Mouse (Mus musculus): Measurements from ENCODE around the gene Sema4d.

Gene Sema4d

DNA sequence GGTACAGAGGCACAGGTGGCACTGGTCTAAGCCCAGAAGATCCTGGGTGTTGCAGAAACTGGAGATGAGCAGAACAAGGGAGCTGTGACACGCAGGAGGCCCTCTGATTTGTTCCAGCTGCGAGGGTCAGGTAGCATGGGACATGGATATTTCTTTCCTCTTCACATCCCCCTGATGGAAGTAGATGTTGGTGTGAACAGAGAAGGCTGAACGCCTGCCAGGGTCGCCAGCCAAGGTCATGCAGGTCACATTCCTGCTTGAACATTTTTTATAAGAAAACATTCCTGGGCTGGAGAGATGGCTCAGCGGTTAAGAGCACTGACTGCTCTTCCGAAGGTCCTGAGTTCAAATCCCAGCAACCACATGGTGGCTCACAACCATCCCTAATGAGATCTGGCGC lies 66.2 kb downstream of the Sema4d start:
- 89% methylated on average over 6 of the region's 7 CpGs for WGBS

DNA sequence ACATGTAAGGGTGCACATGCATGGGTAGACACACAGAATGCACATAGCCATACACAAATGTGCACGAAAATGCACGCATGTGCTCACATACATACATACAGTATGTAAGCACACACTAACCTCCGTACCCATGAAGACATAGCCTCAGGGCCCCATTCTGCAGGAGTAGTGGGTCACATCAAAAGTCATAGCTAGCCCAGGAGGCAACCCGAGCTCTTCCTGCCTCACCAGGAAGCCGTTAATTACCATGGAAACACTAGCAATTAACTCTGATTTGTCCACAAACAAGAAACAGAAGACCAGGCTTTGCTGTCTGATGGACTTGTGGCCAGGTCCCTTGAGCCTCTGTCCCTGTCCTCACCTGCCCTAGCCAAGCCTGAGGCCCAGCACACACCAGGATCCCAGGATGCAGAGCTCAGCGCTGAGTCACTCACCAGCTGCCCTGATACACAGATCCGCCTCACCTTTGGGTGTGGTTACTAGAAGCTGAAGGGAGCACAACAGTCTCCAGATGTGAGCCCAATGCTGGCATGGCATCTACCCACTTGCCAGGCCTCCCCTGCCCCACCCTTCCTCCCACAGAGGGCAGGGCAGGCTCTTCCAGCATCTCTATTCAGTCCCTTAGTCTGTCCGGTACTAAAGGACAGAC lies 67.5 kb downstream of the Sema4d start:
- 73% methylated on average over 8 of the region's 8 CpGs for WGBS

DNA sequence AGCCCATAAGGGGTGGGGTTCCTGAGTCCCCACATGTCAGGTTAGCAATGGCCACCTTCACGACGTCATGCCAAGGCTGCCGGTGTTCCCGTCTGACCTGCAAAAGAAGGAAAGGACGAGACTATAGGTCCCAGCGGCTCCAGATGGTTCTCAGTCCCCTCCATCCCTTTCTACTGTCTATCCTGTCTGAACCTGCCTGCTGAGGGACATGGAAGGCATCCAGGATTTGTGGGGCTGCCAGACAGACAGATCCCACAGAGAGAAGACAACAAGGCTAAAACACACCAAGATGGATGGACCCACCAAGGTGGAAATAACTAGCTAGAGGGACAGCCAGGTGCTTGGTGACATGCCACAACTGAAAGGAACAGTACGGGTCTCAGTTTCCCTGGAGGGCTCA lies 68.1 kb downstream of the Sema4d start:
- 90% methylated on average over 7 of the region's 7 CpGs for WGBS

DNA sequence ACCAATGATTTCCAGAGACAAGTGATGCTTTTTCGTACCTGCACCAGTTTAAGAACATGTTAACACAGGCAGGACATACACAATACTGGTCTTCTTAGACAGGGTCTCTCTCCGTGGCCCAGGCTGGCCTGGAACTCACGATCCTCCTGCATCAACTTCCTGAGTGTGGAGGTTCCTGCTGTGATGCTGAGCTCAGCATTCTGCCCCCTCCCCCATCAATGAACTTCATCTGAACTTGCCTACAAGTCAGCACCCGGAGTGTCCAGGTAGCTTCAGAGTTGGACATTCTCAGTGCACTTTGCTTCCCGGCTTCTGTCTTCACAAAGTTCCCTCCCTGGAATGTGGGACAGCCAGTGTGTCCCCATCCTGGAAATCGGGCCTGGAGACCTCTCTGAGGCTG lies 69.0 kb downstream of the Sema4d start:
- 83% methylated on average over 6 of the region's 6 CpGs for WGBS

DNA sequence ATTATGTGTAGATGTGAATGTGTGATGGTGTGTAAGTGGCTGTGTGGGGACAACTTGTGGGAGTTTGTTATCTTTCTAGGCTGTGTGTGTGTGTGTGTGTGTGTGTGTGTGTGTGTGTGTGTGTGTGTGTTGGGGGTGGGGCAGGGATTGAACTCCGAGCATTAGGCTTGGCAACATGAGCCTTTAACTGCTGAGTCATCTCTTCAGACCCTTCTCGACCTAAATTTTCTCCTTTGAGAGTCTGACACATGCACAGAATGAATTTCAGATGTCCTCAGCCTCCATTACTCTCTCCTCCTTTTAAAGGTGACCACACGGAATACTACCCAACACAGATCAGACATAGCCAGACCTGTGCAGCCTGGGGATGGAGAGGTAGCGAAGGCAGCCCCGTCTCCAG lies 70.4 kb downstream of the Sema4d start:
- WGBS, result 58% methylated on average over 5 of the region's 5 CpGs

DNA sequence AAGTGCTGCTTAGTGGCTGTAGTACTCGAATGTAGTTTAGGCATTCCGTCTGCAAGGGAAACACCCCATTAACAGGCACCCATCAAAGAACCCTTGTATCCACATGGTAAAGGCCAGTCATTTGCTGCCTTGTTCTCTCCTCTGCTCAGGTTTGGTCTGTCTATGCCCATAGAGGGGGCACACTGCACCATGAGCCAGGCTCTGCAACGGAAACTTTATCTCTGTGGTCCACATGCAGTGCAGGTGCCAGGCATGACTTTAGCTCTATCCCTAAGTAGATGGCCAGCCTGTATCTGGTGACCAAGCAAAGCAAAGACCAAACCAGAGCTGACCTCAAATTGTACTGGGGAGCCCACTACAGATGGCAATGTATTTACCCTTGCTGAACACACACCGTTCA lies 73.0 kb downstream of the Sema4d start:
- 83% methylated on average over 4 of the region's 4 CpGs for WGBS

DNA sequence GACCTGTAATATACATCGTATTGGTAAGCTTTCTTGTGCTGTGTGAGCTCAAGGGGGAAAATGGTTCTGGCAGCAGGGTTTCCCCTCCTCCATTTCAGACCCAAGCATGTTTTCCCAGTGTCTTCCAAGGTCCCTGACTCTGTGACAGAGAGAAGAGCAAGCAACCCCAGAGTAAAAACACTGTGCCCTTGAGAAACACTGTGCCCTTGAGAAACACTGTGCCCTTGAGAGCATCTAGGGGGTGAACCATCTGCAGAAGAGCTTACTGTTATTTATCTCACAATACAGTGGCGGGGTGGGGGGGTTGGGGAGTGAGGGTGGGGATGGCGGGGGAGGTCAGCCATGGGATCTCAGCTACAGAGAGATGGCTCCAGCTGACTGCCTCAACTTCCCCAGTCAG lies 74.3 kb downstream of the Sema4d start:
- 96% methylated on average over 3 of the region's 3 CpGs for WGBS

DNA sequence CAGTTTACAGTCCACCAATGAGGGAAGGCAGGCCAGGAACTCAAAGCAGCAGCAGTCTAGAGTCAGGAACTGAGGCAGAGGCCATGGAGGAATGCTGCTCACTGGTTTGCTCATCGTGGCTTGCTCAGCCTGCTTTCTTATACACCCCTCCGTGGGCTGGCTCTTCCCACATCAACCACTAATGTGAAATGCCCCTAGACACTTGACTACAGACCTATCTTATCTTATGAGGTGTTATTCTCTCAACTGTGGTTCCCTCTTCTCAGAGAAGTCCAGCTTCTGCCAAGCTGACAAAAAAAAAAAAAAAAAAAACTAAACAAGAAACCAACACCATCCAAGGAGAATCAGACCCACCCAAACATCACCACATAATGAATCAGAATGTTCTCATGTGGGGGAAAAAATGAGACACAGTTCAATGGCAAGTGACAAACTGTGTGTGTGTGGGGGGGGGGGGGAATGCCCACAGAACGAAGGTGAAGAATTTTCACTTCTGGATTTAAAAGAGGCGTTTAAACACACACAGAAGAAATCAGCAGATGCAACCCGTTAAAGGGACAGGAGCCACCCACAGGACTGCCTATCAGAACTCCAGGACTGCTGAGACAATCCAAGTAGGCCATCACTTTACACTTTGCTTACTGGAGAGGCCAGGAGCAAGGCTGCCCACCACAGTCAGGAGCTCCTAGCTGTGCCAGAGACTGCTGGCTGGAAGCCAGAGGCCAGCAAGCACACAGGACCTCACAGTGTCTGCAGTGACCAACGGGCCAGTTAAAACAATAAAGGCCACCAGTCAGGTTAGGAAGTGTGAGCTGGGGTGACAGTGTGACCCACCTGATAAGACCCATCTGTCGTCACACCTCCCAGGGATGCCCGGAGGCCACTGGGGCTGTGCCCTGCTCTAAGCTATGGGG lies 76.9 kb downstream of the Sema4d start:
- WGBS, result 52% methylated on average over 8 of the region's 8 CpGs

DNA sequence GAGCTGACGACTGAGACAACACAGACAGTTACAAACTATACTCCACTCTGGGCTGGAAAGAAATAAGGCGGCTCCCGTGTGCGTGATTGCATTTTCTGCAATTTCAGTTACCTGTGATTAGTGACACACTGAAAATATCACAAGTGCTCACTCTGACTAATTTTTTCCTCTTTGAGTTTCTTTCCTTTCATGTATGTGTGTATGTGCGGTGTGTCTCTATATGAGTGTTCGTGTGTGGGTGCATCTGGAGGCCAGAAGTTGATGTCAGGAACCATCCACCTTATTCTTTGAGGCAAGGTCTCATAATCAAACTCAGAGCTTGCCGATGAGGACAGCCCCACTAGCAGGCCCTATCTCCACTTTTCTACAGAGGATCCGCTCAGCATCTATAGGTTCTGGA lies 81.5 kb downstream of the Sema4d start:
- WGBS, result 94% methylated on average over 8 of the region's 8 CpGs

DNA sequence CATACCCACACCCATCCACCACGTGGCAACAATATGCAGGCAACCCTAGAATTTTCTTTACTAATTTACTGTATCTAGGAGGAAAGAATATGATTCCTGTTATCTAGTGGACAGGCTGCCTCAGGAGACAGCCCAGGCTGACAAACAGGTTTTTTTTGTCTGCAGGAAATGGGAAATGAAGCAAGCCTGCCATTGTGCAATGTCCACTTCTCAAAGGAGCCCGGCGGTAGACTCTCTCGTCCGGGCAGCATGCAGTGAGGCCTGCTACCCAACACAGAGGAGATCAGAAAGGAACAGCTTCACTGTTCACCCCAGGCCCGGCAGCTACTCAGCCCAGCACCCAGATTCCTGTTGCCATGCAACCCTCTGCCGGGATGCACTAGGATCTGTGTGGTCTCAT lies 82.8 kb downstream of the Sema4d start:
- 70% methylated on average over 7 of the region's 7 CpGs for WGBS

DNA sequence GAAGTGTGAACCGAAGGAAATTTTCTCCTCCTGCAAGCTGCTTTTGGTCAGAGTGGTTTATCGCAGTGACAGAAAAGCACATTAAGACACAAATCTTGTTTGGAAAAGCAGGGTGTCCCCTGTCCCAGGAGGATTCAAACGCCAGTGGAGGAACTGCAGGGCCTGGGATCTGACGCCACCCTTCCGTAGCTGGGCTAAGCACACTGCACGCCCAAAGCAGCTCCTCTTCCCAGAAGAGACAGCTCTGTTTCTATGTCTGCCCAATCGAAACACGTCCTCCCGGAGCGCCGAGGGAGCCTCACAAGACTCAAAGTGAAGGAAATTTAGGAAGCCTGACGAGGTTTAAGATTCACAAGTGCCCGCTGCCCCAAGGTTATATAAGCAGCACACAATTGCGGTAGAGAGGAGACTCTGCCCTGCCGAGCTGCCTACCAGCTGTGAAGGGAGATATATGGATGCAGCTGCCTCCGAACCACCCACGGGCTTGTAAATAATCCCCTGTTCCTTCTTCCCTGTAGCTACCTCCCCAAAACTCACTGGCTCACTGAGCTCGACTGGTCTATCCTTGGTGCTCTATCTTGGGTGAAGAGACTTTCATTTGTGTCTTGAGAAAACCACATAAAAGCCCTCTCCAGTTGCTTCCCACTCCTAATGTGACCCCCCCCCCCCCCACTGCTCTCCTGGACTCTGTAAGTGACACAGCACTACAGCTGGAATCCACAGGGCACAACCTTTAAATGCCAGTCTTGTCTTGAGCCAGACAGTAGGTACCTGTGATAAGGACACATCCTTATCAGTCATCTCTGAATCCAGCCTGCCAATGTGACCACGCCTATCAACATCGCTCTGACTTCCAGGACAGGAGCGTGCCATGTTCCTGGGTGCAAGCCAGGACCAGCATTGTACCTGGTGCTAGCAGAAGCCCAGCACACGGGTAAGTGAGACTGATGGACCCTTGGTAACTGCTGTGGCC lies 87.4 kb downstream of the Sema4d start:
- 44% methylated on average over 22 of the region's 22 CpGs for WGBS

DNA sequence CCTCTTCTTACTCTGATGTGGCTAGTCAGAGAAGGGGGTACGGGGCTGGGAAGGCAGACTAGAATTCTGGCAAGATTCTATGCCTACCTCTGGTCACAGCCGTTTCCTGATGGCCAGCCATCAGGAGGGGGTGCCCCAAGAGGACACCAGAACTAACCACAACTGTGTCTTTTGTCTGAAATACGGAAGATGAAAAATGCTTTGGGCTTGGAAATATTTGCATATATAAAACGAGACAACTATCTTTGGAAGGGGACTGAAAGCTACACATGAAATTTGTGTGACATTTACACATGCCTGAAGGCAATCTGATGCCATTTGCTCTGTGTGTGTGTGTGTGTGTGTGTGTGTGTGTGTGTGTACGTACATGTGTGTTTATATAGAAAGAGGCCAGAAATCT lies 89.7 kb downstream of the Sema4d start:
- 66% methylated on average over 5 of the region's 5 CpGs for WGBS

DNA sequence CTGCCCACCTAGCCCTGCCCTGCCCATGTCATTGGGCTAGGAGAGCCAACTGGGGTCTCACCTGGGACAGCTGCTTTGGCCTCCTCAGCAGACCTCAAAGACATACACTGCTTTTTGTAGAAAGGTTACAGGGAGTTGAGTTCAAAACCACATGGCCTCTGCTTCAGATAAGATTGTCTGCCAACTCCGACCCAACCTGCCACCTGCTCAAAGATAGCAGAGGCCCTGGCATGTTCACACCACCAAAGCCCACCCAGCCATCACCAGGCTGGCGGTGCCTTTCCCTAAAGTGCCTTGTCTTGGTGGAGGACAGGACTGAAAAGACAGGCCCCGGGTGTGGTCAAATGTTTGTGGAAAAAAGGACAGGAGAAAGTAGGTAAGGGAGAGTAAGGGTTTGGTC lies 95.2 kb downstream of the Sema4d start:
- 94% methylated on average over 3 of the region's 3 CpGs for WGBS

DNA sequence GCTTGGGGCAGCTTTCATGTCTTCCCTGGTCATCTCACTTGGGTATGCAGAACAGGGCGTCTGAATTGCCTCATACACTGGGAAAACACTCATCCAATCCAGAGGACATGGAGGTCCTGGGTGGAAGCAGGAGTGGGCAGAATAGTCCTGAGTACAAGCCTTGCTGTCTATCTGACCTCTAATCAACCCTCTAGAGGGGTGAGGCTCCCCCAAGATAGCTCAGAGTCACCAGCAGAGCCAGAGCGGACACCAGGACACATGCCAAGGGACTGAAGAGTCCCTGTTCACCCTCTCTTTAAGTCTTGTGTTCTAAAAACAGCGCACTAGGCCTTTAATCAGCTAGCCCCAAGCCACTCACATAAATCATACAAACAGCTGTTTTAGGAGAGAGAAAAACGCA lies 95.7 kb downstream of the Sema4d start:
- WGBS, result 79% methylated on average over 4 of the region's 4 CpGs

DNA sequence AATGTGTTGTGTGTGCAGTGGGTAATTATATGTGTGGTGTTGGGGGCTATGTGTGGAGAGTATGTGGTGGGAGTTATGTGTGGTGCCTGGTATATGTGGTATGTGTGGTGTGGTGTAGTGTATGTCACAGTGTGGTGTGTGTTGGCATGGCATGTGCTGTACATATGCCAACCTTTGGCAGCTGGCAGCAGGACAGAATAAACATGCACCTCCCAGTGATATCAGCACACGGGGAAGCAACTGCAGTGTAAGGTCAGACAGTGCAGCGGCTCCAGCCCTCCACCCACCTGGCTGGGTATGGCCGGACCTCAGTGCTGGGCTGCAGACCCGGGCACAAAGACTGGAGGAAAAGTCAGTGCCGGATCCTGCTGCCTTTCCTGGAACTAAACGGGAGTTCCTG lies 96.1 kb downstream of the Sema4d start:
- 71% methylated on average over 6 of the region's 6 CpGs for WGBS

DNA sequence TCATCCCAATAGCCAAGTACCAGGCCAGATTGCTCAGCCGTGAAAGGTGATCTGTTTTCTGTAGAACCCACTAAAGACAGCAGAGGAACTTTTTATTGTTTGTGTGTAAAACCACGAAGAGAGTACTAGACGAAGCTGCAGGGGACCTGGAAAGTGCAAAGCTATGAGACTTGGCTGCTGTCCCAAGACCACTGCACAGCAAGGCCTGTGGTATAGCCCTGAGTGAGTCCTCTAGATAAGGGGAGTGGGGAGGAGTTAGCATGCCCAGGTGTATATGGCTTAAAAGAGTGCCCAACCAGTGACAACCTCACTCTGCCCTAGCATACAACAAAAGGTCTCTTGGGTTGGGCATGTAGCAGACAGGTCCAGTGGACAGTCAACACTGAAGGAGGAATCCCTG lies 104.9 kb downstream of the Sema4d start:
- WGBS, result 60% methylated on average over 3 of the region's 3 CpGs

DNA sequence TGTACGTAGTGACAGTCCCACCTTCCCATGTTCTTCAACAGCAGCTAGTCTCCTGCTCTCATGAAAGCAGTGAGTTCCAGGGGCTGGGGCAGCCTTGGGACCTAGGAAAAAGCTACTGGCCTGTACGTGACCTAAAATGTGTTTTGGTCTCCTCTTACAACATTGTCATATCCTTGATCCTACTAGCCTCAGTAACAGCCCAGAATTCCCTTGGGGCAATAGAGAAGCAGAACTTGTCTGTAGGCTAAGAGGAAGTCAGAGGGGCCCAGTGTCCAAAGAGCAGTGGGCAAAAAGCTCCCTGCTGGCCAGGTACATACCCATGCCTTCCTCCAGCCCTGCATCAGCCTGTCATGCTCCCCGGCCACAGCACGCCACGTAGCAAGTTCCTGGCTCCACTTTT lies 106.6 kb downstream of the Sema4d start:
- whole genome bisulfite sequencing, result 93% methylated on average over 5 of the region's 5 CpGs

DNA sequence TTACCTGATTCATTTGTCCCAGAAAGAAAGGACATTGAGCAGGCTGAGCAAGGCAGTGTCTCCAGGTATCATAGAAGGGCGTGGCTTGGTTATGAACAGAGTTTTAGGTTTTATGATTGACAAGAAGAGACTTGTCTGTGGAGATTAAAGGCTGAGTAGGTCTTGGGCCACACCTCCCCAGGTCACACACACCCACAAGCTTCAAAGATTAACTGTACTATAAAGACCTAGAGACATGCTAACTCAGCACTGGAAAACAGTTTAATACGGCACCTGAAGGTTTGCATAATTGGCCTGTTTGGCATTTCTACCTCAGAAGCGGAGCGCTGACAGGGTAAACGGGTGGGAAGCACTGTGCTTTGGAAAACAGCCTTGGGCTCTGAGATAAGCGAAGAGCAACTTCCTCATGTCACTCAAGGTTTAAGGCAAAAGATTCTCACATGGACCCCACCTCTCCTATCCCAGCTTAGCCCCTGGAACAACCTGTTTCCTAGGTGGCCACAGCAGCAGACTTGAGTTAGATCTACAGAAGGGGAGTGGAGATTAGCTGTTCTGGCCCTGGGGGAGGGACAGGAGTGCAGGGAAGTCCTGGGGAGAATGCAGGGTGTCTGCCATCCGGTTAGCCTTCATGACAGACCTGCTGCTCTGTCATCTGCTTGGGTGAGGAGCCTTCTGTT lies 108.1 kb downstream of the Sema4d start:
- 84% methylated on average over 7 of the region's 7 CpGs for WGBS

DNA sequence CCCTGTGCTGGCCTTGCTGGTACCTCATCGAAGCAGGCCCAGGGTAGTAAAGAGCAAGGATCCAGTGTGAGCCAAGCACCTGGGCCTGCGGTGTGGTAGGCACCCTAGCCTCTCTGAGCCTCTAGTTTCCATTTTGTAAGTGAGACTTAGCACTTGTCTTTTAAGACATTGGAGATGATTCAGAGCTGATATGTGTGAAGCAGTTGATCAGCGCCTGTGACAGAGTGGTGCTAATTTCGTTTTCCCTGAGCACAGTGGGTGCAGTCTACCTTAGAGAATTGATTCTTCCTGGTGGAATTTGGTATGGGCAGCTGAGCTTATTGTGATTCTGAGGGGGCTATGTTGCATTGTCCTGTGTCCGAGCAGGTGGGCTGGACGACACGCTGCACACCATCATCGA lies 111.9 kb downstream of the Sema4d start:
- 81% methylated on average over 8 of the region's 8 CpGs for WGBS

DNA sequence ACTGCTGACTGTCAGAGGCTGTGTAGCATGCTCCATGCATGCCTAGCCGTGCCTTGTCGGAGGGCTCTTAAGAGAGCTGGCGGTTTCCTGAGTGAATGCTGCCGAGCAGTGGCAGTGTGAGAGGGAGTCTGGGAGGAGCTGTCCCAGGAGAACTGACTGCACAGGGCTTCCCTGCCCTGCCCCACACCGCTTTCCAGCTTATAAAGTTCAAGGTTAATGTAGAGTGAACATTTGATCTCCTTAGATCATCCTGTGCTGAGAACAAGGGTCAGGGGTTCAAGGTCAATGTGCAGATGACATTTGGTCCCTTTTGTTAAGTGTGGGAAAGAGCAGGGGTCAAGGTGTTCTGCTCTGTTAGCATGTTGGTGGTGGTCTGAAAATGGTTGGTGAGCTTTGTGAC lies 112.5 kb downstream of the Sema4d start:
- WGBS, result 63% methylated on average over 5 of the region's 5 CpGs

DNA sequence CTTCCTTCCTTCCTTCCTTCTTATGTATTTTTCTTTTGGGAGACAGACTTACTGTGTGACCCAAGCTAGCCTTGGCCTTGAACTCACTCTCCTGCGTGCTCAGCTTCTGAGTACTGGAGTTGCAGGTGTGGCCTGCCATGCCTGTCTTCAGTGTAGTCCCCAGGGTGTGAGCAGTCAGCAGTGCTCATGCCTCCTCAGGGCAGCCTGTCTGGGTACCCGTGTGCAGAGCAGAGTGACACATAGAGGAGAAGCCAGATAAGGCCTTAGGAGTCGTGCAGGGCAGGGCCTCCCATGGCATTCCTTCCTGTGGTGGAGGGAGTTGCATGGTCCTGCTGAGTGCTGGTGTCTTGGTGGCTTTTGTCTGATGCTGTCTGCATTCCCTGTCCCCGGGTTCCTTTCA lies 114.2 kb downstream of the Sema4d start:
- WGBS, result 64% methylated on average over 4 of the region's 4 CpGs

DNA sequence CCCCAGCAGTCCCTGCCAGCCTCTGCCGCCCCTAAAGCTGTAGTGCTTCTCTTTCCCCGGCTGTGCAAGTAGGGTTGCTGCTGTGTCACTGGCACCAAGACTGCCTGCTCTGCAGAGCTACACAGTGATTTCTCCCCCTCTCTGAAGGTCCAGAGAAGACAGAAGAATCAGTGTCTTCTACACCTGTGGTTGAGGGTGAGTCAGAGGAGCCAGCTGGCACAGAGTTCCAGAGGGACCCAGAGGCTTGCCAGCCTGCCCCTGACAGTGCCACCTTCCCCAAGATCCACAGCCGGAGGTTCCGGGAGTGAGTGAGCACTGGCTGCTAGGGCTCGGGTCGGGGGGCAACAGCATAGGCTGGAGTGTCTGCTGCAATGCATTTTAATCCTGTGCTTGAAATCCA lies 114.9 kb downstream of the Sema4d start:
- 71% methylated on average over 6 of the region's 6 CpGs for WGBS
